Mouse (Mus musculus) liver, adult 2 months (tissue): Measurements from ENCODE around the gene Clec3a. TPM values are rescaled to one million over a fixed set of nuclear protein-coding genes. Genes with fewer than 3 reads are reported as not detected.

Source experiments
- DNase-seq: peaks from one replicate; pipeline ENCODE4 v3.0.0-alpha.2; 2011; ENCODE audit warnings: low read depth, low spot score; ENCODE audit errors: extremely low read depth
- H3K27ac ChIP-seq: fragments of 200-500 bp; replicated peaks from 2 replicates; pipeline ENCODE4 v1.5.1; 2012; ENCODE audit warnings: low read depth, mild to moderate bottlenecking, control low read depth, inconsistent platforms, low read length; ENCODE audit not compliant: insufficient read depth
- H3K27me3 ChIP-seq: fragments of 200-500 bp; 2 replicates; pipeline ENCODE4 v1.6.1; 2012; ENCODE audit warnings: mild to moderate bottlenecking, moderate library complexity, low read length, inconsistent platforms; ENCODE audit not compliant: control insufficient read depth, insufficient read depth
- H3K36me3 ChIP-seq: fragments of 200-500 bp; 2 replicates; pipeline ENCODE4 v1.6.1; 2012; ENCODE audit warnings: low read length, inconsistent platforms; ENCODE audit not compliant: control insufficient read depth, insufficient read depth
- H3K4me1 ChIP-seq: fragments of 200-500 bp; 2 replicates; pipeline ENCODE4 v1.6.1; 2011; ENCODE audit warnings: low read length; ENCODE audit not compliant: control insufficient read depth, insufficient read depth
- H3K4me3 ChIP-seq: fragments of 200-500 bp; 2 replicates; pipeline ENCODE4 v1.5.1; 2011; ENCODE audit warnings: low read depth, mild to moderate bottlenecking, control low read depth, low read length, moderate library complexity; ENCODE audit not compliant: insufficient read depth
- H3K79me2 ChIP-seq: fragments of 200-500 bp; 2 replicates; pipeline ENCODE4 v1.6.1; 2012; ENCODE audit warnings: inconsistent platforms, mild to moderate bottlenecking, low read length, moderate library complexity; ENCODE audit not compliant: control insufficient read depth, insufficient read depth
- H3K9ac ChIP-seq: fragments of 200-500 bp; 2 replicates; pipeline ENCODE4 v1.6.1; 2012; ENCODE audit warnings: low read depth, mild to moderate bottlenecking, control low read depth, inconsistent platforms, low read length
- CTCF ChIP-seq: fragments of 200-500 bp; IDR thresholded peaks from 2 replicates; pipeline ENCODE4 v1.5.1; 2011; ENCODE audit warnings: low read depth, low read length, control low read depth
- WGBS: fragments of 180-500 bp; shearing (Covaris S2); methylation state at CpG from one replicate; pipeline ENCODE4 v1.1.7; 2018; 5-methylcytosine and 5-hydroxymethylcytosine counted together
- polyA plus RNA-seq: library from polyadenylated mRNA; depleted of rRNA; stranded (reverse); fragments of >200 nt; gene quantifications from 2 replicates; pipeline ENCODE4 v1.2.3, GENCODE M21; 2012; rRNA removed
- total RNA-seq: library from RNA; depleted of rRNA; stranded (reverse); fragments of >200 nt; gene quantifications from 2 replicates; pipeline ENCODE4 v1.2.3, GENCODE M21; 2014; rRNA removed

Clec3a gene
- total and polyA plus RNA-seq, 2 experiments: not detected

DNA sequence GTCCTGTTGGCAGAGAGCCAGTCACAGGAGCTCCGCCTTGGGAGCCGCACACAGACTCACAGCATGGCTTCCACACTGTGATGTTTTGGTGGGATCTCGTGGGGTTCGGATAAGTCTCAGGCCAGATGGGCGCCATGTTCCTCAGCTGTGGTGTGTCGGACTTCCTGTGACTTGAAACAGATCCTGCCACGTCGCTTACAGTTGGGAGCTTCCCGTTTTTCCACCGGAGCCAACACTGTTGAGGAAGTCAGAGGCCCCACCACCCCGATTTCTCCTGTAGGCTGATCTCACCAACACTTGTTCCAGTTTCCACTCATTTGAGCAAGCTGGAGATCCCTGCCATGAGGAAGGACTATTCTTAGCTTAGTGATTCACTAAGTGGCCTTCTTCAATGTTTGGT is 55.7 kb downstream of the Clec3a start:
- peaks cover 9% of the 10 kb centered on the region; the same call in 1 of the 2 replicates for H3K36me3 ChIP-seq
- TF ChIP-seq CTCF: no peak
- WGBS: 87% methylated on average over 11 of the region's 11 CpGs
- no peaks in the 10 kb centered on the region for H3K79me2 ChIP-seq
- no peak overlapping the region for H3K9ac ChIP-seq
- no peaks in the 10 kb centered on the region for H3K4me1 ChIP-seq
- H3K27me3 ChIP-seq: no peaks in the 10 kb centered on the region
- H3K27ac ChIP-seq: no peak overlapping the region
- DNase-seq: no peak
- H3K4me3 ChIP-seq: no peak overlapping the region

Other genes with a start within 250 kb of the Clec3a start
- gene Vat1l, start 212.5 kb upstream of the Clec3a start, total RNA-seq: 0.07 TPM in 1 of 2 replicates, not detected in the other
- not detected in 2 replicates for gene Vat1l, start 212.5 kb upstream of the Clec3a start, polyA plus RNA-seq
- 9.9 and 10.0 TPM in 2 replicates for gene Wwox, start 21.6 kb downstream of the Clec3a start, total RNA-seq
- gene Wwox, start 21.6 kb downstream of the Clec3a start, polyA plus RNA-seq: 5.1 and 7.2 TPM in 2 replicates